Mouse (Mus musculus) cerebellum, adult 2 months (tissue): ENCODE measurements at regions not wholly inside any gene's neighbourhood (a gene's known extent, or its start where the extent isn't known, plus 50 kb on each side); places are given as distances from the start of the nearest gene placed in this dataset.
A peak's percentile ranks its signal among the peaks of the same experiment; 100 is the strongest.

Experiments used
- DNase-seq, 2 experiments: peaks; one replicate each; pipeline ENCODE4 v3.0.0; 2021
- H3K27ac ChIP-seq: fragments of 200-500 bp; 2 replicates; pipeline ENCODE4 v1.5.1; 2012; ENCODE audit warnings: low read length, control low read depth, inconsistent platforms; ENCODE audit not compliant: insufficient read depth
- H3K27me3 ChIP-seq: fragments of 200-500 bp; 2 replicates; pipeline ENCODE4 v1.6.1; 2012; ENCODE audit warnings: inconsistent platforms, mild to moderate bottlenecking, low read length, moderate library complexity; ENCODE audit not compliant: control insufficient read depth, insufficient read depth
- H3K4me1 ChIP-seq: fragments of 200-500 bp; 2 replicates; pipeline ENCODE4 v1.6.1; 2011; ENCODE audit warnings: low read length; ENCODE audit not compliant: control insufficient read depth, insufficient read depth
- H3K4me3 ChIP-seq: fragments of 200-500 bp; replicated peaks from 2 replicates; pipeline ENCODE3; 2011; ENCODE audit warnings: mild to moderate bottlenecking, low read depth, low read length, control low read depth; ENCODE audit not compliant: insufficient read depth
- CTCF ChIP-seq: fragments of 200-500 bp; IDR thresholded peaks from 2 replicates; pipeline ENCODE4 v1.5.1; 2011; ENCODE audit warnings: low read depth, mild to moderate bottlenecking, control low read depth, low read length, moderate library complexity, borderline replicate concordance; ENCODE audit not compliant: insufficient read depth
- POLR2A ChIP-seq: fragments of 200-500 bp; IDR thresholded peaks from 2 replicates; pipeline ENCODE4 v1.6.1; 2011; ENCODE audit warnings: low read length, control low read depth, borderline replicate concordance; ENCODE audit not compliant: insufficient read depth
- WGBS: fragments of 180-500 bp; shearing (Covaris S2); methylation state at CpG from one replicate; pipeline ENCODE4 v1.1.7; 2018; 5-methylcytosine and 5-hydroxymethylcytosine counted together

DNA sequence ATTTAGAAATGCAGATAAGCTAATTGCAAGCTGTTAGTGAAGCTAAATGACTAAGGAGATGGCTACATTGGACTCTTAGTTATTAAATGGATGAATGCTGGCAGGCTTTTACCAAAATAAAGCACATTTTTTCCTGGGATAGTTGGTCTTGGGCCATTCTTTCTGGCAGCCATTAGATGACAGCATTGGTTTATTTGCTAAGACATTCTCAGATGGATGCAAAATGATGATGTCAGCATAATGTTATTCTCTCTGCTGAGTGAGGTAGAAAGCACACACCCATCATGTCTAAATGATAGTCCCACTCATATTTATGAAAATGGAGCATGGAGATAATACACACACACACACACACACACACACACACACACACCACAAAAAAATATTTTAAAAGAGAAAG, 141.9 kb upstream of the Gm26657 start:
- TF ChIP-seq CTCF (no peak), POLR2A (no peak)
- Histone ChIP-seq H3K27me3 (no peaks in the 10 kb centered on the region), H3K4me3 (no peak overlapping the region), H3K27ac (no peak overlapping the region), H3K4me1 (no peaks in the 10 kb centered on the region)
- no peak for DNase-seq

DNA sequence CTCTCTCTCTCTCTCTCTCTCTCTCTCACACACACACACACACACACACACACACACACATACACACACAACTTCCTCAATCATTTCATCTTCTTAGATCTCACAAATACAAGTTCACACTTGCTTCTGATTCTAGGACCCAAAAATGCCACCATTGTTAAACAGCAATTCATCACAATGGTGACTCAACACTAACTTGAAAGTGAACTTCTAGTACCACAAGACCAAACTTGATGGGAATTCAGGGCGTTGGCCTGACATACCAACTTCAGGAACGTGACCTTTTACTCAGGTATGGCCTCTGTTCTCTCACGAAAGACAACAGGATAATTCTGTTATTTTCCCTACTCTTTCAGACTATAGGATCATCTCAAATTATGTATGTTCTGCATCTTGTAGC, 157.5 kb upstream of the Gm26657 start:
- Histone ChIP-seq H3K27ac (no peak overlapping the region), H3K27me3 (no peaks in the 10 kb centered on the region), H3K4me1 (no peaks in the 10 kb centered on the region), H3K4me3 (no peak overlapping the region)
- DNase-seq = no peak
- WGBS = 72% methylated on average over 3 of the region's 3 CpGs
- TF ChIP-seq POLR2A (no peak), CTCF (no peak)

DNA sequence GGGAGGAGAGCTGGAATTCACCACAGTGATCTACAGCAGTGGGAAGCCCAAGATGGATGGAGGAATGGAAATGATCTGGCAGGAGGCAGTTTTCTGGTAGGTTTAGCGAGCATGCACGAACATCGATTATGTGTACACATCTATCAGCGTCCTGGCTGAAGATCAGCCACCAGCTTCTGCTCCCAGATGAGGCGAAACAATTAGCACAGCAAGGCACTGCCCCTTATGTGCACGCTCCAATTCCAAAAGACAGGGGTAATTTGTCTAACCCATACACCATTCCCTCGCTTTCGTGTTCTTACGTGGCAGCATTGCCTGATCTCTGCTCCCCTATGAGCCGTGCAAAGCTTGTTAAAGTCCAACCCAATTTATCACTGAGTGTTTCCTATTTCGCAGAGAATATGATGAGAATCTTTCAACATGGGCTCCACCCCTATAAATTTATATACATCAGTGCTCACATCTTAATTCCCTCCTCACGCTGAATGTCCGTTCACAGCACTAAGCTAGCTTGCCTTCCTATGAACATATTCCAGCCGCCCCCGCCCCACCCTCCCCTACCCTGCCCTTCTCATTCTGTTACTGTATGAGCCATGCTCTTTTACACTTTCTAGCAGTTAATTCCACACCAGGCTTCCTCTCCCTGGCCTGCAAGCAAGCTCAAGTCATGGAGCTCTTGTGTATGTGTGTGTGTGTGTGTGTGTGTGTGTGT, 162.9 kb upstream of the Gm26657 start:
- no peak for DNase-seq
- Histone ChIP-seq H3K27ac (no peak overlapping the region), H3K27me3 (no peaks in the 10 kb centered on the region), H3K4me3 (no peak overlapping the region), H3K4me1 (no peaks in the 10 kb centered on the region)
- TF ChIP-seq POLR2A = no peak
- no peak for TF ChIP-seq CTCF
- 36% methylated on average over 15 of the region's 15 CpGs for WGBS

DNA sequence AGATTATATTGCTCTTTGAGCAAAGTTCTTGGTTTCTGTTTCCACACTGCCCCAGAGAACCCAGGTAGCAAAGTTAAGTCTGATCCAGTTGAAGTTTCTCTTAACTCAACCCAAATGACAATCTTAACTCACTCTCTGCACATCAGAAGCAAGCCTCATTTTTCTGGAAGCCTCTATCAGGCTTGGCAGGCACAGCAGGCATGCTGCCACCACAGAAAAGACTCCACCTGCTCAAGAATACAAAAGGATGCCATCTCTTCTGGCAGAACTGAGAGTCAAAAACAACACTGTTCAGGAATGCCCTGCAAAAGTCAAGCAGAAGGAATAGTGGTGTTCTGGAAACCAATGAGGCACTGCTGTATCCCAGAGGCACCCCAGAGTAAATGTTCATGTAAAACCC, 187.7 kb upstream of the Gm26657 start:
- DNase-seq = peak in 1 of 2 experiments; percentile 12
- TF ChIP-seq CTCF (no peak), POLR2A (no peak)
- Histone ChIP-seq H3K27ac (no peak overlapping the region), H3K27me3 (no peaks in the 10 kb centered on the region), H3K4me1 (no peaks in the 10 kb centered on the region), H3K4me3 (no peak overlapping the region)

DNA sequence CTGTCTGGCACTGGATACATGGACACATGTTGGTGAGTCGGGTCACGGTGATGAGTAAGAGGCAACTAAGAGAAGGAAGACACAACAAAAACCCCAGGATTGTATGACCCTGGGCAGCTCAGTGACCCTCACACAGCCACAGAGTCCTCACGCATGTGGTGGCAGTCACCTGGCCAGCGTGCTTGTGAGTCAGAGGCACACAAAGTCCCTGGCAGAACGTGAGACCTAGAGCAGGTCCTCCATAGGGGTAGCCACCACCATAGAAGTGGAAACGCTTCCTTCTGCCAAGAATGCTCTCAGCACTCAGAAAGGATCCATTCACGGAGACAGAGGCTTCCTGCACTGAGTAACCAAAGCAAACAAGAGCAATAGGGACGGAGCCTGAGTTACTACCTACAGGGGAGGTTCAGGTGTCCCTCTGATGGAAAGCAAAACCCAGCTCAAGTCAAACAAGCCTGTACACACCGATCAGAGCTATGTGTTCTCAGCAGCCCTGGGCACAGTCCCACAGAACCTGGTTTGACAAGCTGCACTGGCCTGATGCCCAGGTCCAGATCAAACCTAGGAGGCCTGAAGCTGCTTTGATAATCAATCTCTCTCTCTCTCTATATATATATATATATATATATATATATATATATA, 206.4 kb upstream of the Gm26657 start:
- no peak for DNase-seq
- no peak for TF ChIP-seq CTCF
- TF ChIP-seq POLR2A = no peak
- H3K27ac ChIP-seq = no peak overlapping the region
- no peak overlapping the region for H3K4me3 ChIP-seq
- peaks cover 4% of the 10 kb centered on the region; the same call in 1 of the 2 replicates for H3K4me1 ChIP-seq
- 23% methylated on average over 9 of the region's 9 CpGs for WGBS
- no peaks in the 10 kb centered on the region for H3K27me3 ChIP-seq

DNA sequence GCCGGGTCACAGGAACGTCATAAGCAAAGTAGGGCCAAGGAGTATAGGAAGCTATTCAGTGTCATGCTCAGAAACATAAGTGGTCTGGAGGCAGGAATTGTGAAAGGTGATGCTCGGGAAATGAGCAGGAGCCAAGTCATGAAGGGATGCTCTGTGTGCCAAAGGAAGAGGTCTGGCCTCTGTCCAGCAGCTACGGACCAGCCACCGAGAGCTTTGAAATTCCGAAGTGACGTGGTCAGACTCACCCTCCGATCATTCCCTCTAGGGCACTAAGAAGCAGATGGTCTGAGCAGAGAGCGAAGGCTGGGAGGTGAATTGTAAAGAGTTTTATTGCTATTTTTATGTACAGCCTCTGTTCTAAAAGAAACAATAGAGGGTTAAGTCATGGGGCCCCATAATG, 206.9 kb upstream of the Gm26657 start:
- WGBS = 10% methylated on average over 9 of the region's 9 CpGs
- peak in 1 of 2 experiments; percentile 17 for DNase-seq
- TF ChIP-seq POLR2A = no peak
- TF ChIP-seq CTCF = no peak
- no peak overlapping the region for H3K4me3 ChIP-seq
- peaks cover 4% of the 10 kb centered on the region; the same call in 1 of the 2 replicates for H3K4me1 ChIP-seq
- H3K27me3 ChIP-seq = no peaks in the 10 kb centered on the region
- no peak overlapping the region for H3K27ac ChIP-seq

DNA sequence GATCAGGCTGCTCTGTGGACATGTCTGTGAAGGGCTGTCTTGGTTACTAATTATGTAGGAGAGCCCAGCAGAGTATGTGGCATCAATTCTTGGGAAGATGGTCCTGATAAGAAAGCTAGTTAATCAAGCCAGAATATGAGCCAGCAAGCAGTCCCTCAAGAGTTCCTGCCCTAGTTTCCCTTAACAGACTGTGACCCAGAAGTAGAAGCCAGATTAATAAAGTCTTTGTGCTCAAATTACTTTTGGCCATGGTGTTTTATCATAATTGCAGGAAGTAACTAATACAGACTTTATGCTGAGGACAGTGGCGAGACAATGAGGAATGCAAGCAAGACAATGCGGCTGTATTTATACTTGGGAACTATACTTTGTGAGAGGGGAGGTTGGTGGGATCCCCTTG, 211.3 kb upstream of the Gm26657 start:
- 86% methylated on average over 2 of the region's 2 CpGs for WGBS
- H3K27ac ChIP-seq = no peak overlapping the region
- peaks cover 4% of the 10 kb centered on the region; the same call in 1 of the 2 replicates for H3K4me1 ChIP-seq

DNA sequence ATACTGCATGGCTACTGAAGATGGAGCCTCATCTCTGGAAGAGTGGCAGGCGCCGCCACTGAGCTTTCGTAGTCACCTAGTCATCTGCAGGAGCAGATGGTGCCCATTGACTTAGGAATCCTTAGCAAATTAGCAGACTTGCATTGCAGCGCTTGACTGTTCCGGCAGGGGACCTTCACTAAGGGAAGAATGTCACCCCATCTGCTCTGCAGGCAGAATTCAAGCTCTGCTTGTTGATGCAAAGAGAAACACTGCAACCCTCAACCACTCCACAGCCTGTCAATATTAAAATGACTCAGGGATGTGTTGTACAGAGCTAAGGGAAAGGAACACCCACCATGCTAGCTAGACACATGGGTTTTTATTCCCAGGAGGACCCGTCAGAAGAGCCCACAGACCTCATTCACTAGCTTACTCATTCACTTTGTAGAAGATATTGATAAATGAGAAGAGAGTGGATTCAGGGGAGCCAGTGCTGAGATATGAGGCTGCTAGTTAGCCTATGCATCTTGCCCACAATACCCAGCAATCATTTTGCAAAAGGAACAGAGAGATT, 215.4 kb upstream of the Gm26657 start:
- Histone ChIP-seq H3K27me3 (no peaks in the 10 kb centered on the region), H3K4me3 (no peak overlapping the region), H3K27ac (no peak overlapping the region), H3K4me1 (no peaks in the 10 kb centered on the region)
- 41% methylated on average over 6 of the region's 6 CpGs for WGBS
- no peak for DNase-seq
- no peak for TF ChIP-seq CTCF
- no peak for TF ChIP-seq POLR2A

More for the DNA sequence above, 211.3 kb upstream of the Gm26657 start:
- TF ChIP-seq CTCF (no peak), POLR2A (no peak)
- H3K27me3 ChIP-seq = no peaks in the 10 kb centered on the region
- H3K4me3 ChIP-seq = no peak overlapping the region
- DNase-seq = no peak
